Mouse (Mus musculus) cerebellum, adult 11-12 months (tissue): ENCODE results near the gene Brd2.
"Not testable (repeated sequence)": the region's sequence is repeated elsewhere in the genome, so short reads cannot be mapped to it uniquely, and the experiment has no call there.

Experiments
- DNase-seq: peaks from one replicate; pipeline ENCODE4 v3.0.0; 2022

The Brd2 gene

DNA sequence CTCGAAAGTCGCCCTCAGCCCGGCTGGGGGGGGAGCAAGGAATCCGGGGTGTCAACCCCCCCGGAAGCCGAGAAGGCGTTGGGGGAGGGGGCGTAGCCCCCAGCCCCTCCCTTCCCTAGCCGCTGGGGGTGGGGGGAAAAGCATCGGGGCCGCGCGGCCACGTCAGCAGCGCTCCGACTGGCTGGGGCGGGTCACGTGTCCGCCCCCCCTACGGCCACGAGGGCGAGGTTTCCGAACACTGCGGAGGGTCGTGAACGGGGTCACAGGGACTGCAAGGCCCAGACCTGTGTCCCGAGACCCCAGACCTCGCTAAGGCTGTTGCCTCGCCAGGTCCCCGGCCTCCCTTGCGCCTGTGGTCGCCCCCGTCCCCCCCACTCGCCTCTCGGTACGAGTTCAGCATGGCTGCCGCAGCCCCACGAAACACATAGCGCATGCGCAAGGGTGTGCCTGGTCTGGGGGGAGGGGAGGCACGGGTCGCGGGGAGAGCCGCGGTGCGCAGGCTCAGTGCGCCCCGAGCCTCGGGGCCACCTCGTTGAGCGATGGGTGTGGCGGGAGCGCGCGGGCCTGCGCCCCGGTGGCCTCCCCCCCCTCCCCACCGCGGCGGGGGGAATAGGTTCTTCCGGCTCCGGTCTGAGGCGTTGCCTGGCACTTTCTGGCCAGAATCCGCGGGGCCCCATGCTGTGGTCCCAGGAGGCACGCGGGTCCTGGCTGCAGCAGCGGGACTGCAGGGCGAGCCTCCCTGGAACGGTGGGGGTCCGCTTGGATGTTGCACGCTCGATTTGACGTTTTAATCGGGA is at the start of gene Brd2:
Gene Brd2 (minus strand): TSS at position 447 of the 797 bp plus-strand sequence.
- peak; percentile 97 for DNase-seq

DNA sequence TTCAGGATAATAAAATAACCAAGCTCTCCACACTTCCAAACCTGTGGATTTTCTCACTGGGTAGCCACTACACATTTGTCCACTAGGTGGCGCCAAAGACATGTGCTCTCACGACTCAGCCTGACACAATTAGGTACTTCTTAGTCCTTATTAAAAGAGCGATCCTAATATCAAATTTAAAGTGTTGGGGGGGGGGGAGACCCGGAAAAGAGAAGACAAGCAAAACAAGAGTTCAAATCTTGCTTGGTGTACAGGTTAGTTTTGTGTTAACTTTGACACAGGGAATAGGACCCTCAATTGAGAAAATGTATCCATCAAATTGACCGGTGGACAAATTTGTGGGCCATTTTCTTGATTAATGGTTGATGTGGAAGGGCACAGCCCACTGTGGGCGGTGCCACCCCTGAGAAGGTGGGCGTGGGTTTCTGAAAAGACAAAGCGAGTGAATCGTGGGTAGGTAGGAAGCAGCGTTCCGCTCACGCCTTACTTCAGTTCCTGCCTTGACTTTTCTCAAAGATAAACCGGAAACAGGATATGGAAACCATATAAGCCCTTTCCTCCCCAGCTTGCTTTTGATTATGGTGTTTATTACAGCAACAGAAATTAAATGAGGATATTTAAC is 48.6 kb upstream of the Brd2 start:
- peak; percentile 37 for DNase-seq

DNA sequence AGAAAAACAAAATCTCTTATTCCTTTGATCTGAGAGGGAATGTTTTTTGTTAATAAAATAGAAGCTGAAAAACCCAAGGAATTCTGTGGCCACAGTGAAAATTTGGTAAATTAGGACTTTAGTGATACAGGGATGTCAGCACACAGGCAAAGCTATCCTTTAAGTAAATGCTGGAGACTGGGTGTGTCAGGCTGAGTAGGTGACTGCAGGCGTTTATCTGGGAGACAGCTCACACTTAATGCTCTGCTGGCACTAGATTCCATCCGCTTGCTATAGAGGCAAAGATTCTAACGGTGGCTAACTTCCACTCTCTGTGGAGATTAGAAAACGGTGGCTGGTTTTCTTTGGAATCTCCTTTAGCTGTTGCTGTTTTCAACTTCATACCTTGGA is 48.0 kb upstream of the Brd2 start:
- DNase-seq: no peak

DNA sequence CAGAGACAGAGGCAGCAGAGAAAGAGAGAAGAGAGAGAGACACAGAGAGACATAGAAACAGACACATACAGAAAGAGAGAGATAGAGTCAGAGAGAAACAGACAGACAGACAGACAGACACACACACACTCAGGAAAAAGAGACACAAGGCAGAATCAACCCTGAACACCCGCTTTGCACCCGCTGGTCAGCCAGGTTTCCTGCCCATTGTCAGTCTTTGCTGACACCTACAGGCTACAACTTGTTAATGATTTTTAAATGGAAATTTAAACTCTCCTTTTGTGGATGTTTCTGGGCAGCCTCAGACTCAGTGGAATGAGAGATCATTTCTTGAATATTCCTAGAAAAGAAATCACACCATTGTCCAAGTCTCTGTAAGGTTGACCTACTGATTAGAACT is 46.8 kb upstream of the Brd2 start:
- no peak for DNase-seq

DNA sequence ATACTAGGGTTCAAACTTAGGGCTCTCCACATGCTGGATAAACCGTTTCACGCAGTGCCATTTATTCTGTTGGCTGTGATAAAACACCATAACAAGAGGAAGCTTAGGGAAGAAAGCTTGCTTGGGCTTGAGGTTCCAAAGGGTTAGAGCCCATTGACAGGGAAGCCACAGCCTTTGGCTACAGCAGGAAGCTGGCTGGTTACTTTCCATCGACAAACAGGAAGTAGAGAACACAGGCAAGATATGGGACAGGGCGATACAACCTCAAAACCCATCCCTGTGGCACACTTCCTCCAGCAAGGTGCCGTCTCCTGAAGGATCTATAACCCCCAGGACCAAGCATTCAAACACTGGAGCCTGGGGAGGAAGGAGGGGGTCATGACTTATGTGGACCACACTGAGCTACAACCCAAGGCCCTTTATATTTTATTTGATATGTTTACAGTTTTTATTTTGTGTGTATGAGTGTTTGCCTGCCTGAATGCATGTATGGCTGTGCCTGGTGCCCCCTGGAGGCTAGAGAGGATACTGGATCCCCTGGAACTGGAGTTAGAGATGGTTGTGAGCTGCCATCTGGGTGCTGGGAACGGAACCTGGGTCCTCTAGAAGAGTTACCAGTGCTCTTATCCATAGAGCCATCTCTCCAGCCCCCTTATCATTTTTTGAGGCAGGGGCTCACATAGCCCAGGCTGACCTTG is 42.7 kb upstream of the Brd2 start:
- no peak for DNase-seq

DNA sequence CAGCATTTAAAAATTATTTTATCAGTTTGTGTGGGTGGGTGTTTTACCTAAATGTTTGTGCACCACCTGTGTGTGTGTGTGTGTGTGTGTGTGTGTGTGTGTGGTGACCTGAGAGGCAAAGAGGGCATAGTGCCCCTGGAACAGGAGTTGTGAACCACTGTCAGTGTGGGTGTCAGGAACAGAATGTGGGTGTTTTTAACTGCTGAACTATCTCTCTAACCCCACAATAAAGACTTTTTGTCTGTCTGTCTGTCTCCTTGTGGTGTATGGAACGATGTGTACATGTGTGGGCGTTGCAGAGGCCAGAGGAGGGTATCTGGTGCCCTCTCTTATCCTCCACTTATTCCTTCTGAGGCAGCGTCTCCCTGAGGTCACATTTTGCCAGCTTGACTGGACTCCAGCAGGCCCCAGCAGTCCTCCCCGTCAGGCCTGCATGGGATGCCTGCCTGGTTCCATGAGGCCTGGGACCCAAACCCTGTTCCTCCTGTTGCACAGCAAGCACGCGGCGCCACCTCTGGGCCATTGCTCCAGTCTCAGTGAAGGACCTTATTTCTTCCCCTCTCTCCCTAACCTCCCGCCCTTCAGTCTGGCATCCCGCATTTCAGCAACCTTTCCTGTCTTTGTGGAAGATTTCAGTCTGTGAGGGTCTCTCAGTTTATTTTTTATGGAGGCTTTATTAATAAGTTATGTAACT is 41.9 kb upstream of the Brd2 start:
- DNase-seq: no peak

DNA sequence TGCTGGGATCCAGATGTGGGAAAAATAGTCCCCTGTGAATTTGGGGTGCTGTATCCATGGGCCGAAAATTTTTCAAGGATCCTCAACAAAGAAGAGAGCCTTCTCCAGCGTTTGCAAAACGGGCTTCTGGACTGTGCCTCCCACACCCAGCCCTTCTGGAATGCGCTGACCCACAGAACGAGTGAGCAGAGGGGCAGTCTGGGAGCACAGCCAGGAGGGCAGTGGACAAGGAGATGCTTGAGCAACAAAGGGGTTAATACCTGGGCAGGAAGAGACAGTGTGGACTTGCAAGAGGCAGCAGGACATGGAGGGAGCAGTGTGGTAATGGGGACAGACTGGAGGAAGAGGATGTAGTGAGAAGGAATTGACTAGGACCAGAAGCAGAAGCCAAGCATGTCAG is 33.1 kb upstream of the Brd2 start:
- no peak for DNase-seq

DNA sequence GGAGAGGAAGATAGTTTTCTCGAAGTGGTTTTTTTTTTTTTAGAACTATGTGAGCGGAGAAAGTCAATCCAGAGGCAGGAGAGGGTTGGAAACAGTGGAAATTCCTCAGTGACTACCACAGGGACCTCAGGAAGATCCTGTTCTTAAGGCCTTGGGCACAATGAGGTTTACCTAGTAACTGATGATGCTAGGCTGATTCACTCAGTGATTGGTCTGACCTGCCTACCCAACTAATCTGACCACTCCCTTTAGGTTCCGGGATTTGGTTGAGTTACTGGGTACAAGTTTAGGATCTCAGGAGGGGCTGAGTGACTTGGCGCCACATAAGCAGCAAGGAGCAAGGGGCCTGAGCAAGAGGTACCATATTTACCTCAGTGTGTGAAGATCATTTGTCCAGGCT is 30.5 kb upstream of the Brd2 start, which contains the start of gene H2-DMb1:
Gene H2-DMb1 (plus strand): TSS at position 150 of the 400 bp plus-strand sequence.
- no peak for DNase-seq

DNA sequence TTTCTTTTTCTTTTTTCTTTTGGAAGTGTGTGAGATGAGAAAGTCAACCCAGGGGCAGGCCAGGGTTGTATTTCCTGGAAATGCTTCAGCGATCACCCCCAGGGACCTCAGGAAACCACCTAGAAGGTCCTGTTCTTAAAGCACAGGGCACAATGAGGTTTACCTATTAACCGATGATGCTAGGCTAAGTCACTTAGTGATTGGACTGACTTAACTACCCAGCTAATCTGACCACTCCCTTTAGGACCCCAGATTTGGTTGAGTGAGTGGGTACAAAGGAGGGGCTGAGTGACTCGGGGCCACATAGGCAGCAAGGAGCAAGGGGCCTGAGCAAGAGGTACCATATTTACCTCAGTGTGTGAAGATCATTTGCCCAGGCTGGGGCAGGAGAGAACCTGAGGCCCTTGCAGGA is 22.5 kb upstream of the Brd2 start:
- DNase-seq: no peak

DNA sequence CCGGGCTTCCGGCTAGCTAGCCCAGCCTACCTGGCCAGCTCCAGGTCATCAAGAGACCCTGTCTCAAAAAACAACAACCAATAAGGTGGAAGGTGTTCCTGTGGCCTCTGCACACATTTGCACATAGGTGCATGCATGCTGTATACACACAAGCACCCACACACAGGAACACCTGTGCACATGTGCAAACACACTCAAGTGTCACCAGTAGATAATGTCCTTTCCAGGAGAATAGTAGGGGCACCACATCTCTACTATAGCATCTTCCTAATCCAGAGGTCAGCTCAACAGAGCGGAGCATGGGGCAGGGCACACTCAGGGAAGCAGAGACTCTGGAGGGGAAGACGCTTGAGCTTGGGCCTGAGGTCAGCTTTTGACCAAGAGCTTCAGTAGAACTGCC is 21.8 kb upstream of the Brd2 start:
- DNase-seq: not testable (repeated sequence)

DNA sequence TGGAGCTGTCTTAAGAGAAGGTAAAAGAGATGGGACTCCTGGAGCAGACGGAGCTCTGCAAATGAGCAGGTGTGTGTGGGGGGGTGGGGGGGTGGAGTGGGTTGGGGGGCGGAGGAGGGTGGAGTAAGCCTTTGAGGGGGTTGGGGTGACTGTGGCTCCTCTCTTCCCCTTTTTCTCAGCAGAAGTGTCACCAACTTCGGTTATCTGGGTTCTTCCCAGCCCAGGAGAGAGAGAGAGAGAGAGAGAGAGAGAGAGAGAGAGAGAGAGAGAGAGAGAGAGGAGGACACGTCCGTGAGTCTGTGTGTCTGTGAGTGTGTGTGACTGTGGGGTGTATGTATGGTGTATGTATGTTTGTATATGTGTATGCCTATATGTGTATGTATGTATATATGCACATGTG is 21.0 kb upstream of the Brd2 start:
- DNase-seq: no peak

DNA sequence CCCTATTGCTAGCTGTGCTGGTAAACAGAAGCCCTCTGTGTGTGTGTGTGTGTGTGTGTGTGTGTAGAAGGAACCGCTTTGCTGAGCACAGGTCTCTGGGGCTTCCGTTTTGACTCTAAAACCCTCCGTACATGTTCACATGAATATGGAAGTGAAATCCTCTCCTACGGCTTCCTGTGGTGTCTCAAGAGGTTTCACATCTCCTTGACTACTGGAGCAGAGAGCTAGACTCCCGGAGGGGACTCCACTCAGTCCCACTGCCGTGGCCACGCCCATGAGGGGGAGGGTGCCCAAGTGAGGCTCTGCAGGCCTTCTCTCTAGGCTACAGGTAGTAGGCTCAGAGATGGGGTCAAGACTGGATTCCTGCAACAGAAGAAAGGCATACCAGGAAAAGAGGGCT is 20.6 kb upstream of the Brd2 start, which contains the start of gene H2-DMb2:
Gene H2-DMb2 (plus strand): TSS at position 275 of the 400 bp plus-strand sequence.
- peak; percentile 11 for DNase-seq

DNA sequence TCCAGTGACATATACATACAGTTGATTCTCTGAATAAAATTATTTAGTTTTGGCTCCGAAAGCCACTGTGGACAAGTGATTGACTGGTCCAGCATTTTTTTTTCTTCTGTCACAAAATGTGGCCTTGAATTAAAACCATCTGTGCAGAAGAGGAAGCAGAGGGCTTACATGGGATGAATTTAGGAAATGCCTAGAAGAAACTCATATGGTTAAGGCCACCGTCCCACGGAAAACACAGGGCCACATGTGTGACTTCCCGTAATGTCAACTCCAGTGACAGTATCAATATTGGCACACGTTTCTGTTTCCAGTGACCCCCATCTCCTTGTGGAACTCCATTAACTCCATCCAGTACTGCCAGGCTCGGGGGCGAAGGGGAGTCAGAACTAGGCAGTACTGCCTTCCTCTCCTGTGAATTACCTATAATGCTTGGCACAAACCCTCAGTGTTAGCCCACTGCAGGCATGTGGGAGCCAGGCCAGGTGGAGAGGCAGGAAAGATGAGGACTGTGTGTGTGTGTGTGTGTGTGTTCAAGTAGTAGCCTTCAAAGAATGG is 20.1 kb upstream of the Brd2 start:
- DNase-seq: no peak

DNA sequence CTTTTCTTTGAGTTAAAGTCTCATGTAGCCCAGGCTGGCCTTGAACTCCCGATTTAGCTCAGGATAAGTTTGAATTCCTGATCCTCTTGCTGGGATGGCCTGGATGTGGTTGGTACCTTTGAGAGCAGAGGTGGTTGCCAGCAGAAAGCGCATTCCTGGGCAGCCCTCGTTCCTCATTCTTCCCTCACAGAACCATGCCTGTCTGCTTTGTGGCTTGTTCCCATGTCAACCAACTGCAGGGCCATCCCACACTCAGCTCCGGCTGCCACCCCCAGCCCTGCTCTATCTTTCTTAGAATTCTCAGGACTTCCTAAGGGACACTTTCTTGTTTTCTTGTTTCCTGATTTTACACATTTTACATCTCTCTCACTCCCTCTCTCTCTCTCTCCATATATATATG is 19.0 kb upstream of the Brd2 start:
- no peak for DNase-seq

DNA sequence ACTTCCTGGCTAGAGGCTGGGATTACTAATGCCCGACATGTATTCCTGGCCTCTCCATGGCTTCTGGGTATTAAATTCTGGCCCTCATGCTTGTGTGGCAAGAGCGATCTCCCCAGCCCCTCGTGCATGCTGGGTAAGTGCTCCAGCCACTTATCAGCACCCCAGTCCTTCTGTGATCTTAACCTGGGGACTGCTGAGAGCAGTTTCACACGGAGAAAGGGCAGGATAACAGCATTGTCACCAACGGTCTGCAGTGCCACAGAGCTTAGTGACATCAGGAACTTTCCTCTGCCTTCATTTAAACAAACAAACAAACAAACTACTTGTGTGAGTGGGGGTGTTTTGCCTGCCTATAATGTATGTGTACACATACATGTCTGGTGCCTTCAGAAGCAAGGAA is 17.8 kb upstream of the Brd2 start:
- no peak for DNase-seq

DNA sequence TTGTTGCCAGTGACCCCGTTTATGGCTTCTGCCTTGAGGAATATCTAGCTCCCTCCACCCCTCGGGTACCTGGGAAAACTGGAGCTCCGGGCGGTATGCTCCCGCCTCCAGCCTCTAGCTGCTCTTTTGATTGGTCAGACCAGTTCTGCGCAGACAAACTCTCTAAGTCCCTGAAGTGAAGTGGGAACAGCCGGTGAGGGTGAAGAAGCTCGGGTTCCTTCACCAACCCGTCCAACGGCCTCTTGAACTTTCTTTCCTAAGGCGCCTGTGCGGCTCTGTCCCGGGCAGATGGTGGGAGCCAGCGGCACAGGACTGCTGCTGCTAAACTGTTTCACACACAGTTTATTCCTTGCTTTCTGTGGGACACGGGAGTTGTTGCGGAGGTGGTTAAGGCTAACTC is 17.0 kb upstream of the Brd2 start:
- DNase-seq: peak; percentile 5

DNA sequence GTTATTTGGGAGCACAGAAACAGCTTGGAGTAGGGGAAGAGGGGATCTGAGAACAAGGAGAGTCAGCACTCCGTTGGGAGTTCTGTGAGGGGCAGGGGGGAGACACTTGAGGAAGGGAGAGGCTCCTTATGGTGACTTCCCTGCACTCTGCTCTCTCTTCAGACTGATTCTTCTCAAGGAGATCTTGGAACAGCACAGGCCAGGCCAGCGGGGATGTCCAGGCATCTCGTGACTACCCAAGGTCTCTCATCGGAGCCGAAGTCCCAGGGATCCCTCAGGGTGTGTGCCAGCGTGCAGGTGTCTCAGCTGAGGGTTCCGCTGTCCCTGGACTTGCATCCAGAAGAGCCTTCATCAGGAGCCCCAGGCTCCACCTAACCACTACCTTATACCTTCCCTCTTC is 16.2 kb upstream of the Brd2 start:
- DNase-seq: no peak

DNA sequence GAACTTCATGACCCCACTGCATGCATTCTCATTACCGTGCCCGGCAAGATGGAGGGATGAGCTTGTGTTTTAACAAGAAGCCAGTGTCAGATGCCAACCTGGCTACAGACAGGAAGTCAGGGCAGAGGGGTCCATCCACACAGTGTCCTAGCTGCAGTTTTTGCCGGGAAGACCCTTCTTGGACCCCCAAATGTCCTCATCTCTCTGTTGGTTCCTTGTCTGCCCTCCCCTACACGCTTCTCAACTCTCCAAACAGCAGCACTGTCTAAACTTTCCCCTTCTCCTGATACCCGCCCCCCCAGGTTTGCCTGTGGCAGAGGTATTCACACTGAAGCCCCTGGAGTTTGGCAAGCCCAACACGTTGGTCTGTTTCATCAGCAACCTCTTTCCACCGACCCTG is 15.2 kb upstream of the Brd2 start:
- peak; percentile 13 for DNase-seq

DNA sequence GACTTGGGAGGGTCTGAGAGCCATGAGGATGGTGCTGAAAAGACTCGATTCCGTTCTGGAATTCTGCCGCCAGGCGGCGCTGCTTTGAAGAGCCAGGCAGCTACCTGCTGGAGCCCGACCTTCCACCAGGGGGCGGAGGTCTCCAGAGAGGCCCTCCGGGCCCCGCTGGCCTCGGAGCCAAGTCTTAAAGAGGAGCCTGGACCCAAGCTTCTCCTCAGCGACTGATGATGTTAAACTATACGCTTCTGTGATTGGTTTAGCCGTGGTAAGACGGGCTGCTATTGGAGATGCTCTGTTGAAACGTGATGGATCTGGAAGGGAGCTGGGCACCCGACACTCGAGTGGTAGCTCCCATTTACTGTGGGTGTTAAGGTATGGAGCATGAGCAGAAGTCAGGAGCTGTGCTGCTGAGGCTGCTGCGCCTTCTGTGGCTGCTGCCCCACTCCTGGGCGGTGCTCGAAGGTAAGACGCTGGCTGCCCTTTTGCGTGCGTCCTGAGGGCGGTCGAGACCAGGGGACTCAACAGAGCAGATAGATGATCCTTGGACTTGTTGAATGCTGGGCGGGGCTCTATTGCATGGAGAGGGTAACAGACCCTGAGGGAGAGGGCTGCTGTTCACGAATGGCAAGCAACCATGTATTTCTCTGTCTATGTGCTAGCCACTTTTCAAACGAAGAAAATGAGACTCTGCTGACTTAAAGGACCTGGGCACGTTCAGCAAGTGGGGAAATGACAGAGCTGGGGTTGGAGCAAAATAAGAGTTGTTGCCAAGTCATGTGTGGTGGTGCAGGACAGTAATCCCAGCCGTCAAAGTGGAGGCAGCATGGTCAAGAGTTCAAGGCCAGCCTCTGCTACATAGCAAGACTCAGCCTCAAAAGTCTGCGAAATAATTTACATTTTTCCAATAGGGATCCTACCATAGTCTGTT is 13.1 kb upstream of the Brd2 start:
- peak; percentile 98 for DNase-seq

DNA sequence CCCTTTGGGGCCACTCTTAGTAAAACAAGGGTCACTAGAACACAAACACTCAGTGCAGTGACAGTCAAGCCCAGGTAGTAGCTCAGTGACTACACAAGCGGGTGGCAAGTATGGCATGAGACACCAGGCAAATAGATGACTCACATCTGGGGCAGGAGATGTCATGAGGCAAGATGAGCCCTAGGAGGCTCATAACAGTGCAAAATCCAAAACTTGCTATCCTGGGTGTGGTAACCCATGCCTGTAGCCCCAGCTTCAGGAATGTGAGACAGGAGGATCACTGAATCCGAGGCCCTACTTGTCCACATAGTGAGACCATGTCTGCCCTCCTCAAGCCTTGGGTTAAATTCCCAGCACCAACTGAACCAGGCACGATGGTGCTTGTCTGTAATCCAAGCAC is 12.0 kb upstream of the Brd2 start:
- no peak for DNase-seq

DNA sequence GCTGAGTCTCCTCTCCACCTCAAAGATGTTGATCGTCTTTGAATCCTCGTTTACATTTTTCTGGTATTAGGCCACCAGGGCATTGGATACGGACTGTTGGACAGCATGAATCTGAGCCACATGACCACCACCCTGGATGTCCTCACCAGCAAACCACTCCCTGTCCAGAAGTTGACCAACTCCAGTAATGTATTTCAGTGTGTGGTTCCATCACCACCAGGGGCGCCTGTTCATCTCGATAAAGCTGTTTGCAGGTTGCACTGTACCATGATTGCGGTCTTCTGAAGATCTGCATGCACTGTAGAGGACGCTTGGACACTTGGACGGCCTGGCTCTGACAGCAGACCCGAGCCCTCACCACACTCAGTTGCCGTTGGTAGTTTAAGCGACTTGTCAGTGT is 10.9 kb upstream of the Brd2 start:
- peak; percentile 19 for DNase-seq

DNA sequence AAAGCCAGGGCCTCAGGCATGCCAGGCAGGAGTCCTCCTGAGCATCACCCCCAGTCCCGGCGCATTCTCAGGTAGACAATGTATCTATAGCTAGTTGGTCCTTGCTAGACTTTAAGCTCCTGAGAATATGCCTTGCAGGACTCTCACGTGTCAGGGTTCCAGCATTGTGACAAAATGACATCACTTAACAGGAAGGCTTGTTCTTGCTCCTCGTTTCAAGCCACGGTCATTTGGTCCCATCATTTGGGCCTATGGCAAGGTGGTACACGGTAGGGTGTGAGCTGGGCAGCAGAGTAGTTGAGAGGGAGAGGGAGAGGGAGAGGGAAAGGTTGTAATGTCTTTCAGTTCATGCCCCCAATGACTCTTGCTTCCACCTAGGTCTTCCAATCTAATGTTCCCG is 9.5 kb upstream of the Brd2 start:
- no peak for DNase-seq
